Mouse (Mus musculus) frontal cortex, postnatal 14 days (tissue): Measurements from ENCODE around the gene Gm17268.

ENCODE experiments used
- DNase-seq, 2 experiments: peaks; one replicate each; pipeline ENCODE4 v3.0.0; 2022; ENCODE audit warnings: low spot score in 2 of 2

Gm17268 gene

DNA sequence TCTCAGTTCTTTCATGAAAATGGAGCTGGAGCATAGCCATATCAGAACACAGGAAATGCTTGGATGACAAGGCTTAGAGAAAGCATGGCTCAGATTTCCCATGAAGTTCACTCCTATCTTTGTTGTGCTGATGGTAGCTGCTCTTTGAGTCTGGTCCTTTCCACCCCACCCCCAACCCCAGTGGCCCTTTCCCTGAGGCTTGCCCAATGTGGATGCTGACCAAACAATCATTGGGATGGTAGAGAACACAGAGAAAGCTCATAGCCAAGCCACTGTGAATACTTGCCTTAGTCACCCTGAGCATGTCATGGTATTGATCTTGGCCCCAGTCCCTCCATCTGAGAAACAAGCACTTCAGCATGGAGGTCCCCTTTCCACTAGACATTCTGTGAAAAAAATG lies 6.2 kb downstream of the Gm17268 start:
- no peak for DNase-seq

DNA sequence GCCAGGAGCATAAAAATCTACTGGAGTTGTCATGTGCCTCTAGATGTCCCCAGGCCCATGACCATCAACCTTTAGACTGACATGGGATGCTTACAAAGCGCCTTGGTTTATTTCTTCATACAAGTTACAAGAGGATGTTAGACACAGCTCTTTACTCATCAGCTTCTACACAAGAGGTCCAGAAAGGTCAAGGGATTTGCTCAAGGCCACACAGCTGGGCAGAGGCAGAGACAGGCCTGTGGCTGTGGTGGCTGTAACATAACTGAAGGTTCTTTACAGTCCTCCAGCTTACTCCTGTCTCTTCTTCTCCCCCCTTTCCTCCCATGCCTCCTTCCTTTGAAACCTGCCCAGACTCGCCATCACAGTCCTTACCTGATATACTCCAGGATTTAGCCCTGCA lies 8.2 kb downstream of the Gm17268 start:
- DNase-seq = no peak

DNA sequence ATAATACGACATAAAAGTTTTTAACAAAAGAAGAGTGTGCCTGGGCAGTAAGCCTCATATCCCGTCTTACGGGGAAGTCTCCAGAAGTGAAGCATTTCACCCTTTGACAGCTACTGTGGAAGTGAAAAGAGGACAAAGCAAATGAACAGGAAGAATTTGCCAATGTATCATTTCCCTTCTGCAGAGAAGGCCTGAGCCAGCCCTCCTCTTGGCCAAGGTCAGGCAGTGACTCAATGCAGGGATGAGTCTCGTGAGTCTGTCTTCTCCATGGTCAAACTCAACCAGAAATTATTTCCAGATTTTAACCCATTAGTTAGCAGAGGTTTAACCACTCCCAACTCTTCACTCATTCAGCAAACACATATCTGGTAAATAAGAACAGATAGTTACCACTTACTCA lies 14.6 kb downstream of the Gm17268 start:
- no peak for DNase-seq

DNA sequence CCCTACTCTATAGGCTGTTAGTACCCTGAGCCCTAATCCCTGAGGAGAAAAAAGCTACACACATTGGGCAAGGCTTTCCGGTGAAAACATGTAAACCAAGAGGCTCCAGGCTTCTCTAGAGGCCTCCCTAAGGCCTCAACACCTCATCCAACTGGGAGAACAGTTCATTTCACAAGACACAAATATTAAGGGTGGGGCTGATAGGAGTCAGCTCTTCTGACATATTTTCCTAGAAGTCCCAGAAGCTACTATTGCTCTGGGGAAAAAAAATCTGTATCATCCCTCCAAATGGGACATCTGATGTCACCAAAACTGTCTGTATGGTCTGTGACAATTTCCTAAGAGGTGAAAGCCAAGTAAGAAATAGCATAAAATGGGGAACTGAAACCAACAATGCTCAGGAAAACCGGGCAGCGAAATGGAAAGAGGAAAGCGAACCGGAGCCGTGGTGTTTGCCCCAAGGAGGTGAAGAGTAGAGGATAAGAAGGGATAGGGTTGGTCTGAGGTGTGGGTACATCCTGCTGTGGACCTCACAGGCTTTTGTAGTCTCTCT lies 15.8 kb downstream of the Gm17268 start:
- DNase-seq = no peak

DNA sequence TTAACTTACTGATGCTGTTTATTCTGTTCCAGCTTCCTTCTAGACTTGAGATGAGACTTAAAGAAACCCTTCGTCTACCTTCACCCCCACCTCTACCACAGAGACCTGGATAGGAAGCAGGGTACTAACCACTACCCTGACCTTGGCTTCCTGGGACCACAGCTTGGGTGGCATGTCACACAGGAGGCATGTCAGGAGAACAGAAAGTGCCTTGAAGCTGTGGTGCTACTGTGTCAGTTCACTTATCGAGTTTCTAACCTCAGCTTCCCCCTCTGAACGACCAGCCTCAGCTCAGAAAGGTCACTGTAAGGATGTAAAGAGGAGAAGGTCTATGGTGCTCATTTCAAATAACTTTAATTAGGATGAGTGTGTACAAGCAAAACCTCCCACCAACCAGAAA lies 17.0 kb downstream of the Gm17268 start:
- no peak for DNase-seq

DNA sequence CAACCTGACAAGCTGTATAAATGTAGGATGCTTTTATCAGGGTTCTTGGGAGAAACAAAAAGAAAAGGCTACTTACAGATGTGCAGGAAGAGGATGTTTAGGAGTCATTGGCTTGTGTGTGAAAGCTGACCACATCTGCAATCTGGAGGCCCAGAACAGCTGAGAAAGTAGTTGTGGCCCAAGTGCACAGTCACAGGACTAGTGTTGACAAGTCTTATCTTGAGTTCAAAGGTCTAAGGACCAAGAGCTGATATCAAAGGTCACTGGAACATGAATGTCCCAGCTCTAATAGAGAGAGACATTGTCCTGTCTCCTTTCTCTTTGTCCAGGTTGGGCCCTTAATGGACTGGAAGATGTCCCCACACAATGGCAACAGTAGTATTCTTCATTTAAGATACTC lies 18.6 kb downstream of the Gm17268 start:
- DNase-seq = no peak

DNA sequence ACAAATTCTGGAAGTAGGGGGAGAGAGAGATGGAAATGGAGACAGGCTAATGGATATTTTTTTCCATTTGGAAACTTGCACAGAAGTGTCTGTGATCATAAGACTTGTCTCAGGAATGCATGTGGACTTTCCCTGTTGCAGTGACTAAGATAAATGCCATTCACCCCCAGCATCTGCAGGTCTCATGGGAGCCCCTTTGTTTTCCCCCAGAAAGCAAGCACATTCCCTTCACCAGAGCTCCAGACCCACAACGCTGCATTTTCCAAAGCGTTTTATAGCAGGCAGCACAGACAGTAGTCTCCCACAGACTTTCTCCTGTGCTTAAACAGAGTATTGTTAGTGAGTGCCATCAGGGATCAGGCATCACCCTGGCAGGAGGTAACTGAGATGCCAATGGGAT lies 19.0 kb downstream of the Gm17268 start:
- DNase-seq = no peak

DNA sequence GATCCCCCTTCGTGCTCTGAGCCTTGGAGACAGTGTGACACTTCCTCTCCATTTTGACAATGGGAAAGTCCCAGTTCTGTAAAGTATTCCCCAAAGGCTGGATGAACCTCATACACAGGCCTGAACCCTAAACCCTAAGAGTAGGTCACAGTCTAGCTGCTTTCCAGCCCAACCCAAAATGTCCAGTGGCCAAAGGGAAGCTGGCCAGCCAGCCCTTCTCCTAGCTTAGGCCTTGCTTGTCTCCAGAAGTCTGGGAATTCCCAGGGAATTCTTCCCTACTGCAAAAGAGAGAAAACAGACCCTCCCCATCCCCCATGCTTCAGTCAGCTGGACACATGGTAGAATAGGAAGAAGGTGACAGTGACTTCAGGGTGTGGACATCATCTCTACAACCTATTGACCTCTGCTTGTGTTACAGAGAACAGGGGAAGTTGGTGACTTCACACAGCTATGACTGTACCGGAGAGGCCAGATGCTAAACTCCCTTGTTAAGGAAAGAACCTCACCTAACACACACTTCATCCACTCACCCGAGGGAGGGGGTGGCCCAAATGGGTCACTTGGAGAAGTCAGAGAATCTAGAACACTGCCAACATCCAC lies 22.1 kb downstream of the Gm17268 start:
- DNase-seq = no peak

DNA sequence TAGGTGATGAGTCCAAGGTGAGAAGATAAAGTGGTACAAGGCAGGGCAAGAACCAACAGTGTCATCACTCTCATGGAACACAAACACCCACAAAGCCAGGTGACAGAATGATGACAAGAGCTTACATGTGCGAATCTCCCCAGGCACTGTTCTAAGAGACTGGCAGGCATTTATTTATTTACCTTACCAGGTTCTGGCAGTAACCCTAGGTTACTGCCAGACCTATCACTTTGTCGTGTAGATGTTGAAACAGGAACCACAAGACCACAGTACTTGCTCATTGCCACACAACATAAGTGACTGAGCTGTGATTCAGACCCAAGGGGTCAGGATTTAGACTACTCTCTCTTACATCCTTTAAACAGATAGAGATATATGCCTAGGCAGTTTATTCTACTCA lies 23.3 kb downstream of the Gm17268 start:
- no peak for DNase-seq

DNA sequence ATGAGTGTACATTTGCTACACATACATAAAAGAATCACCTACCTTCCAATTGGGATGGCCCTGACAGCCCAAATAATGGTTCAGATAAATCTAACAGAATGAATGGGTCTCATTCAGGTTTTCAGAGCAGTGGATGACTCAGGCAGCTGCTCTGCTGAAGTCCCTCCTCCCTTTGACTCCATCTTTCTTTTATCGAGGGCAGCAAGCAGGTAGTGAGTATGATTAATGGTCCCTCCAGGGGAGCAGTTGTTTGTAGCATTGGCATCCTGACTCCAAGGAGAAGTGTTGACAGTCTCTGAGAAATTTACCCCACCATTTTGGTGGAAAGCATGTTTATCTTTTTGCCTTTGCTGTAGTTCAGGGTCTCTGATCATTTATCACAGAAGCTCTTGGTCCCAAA lies 24.6 kb downstream of the Gm17268 start:
- no peak for DNase-seq

DNA sequence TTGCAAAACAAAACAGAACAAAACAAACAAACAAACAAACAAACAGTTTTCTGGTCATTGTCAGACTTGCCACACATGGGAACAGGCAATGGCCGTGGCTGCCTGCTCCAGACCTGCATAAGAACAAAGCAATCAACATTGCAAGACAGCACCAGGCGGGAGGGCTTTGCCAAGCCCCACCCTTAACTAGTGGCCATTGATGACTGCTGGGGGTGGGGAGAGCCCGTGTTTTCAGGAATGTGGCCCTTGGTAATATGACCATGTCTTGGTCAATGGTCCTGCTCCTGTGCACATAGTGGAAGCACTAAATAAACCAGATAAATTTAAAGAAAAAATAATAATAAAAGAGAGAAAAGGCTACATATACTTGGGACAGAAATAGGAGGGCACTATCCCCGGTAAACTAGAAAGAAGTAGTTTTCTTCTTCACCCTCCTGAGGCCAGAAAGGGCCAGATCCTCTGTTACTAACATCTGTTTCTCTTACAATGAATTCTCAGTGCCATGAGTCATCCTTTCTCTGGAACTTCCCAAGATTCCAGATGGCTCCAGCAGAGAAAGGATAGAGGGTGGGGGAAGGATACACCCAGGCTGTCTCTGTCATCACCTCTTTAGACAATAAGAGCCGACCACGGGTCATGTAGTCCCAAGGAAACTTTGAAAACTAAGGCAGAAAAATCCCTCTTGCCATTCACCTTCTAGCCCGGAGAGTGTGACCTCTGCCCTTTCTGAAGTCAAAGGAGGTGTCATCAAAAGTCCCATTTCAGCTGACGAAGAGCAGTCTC lies 26.8 kb downstream of the Gm17268 start:
- DNase-seq = no peak

DNA sequence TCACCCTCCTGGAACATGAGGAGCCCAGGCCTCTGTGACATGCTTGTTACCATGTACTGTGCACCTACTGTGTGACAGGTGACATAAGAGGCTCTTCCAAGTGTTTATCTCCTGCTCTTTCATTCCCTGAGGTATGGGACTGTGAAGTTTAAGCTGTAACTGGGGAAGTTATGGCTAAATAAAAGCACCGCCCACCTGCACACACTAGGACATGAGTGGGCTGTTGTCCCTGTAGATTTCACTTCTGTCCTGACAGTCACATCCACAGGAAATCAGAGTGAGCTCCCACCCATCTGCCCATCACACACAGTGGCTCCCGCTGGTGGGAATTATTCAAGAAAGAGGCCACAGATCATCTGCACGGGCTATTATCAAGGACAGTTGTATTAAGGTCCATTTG lies 28.2 kb downstream of the Gm17268 start:
- no peak for DNase-seq

DNA sequence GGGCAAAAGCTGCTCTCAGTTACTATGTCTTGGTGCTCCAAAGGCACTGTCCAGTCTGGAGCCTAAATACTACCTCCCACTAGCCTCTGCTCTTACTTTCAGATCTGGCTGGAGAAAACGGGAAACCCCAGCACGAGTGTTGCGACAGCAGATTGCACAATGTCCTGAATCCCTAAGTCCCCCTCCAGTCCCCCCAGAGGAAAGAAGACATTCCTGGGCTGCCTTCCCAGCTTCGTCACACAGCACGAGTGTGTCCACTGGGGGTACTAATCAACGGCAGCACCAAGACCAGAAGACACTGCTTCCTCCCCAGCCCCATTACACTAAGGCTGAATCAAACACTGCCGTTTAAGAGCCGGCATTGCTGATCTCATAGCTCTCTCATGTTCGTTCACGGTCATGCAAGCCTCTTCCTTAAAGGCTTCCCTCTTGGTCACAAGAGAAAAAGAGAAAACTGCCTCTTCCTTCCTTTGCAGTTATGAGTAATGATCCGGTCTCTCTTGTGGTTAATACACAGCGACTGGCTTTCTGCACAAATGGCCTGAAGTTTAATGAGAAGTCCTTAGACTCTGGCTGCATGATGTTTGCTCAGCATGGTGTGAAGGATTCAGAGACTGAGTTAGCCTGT lies 31.5 kb downstream of the Gm17268 start:
- no peak for DNase-seq

DNA sequence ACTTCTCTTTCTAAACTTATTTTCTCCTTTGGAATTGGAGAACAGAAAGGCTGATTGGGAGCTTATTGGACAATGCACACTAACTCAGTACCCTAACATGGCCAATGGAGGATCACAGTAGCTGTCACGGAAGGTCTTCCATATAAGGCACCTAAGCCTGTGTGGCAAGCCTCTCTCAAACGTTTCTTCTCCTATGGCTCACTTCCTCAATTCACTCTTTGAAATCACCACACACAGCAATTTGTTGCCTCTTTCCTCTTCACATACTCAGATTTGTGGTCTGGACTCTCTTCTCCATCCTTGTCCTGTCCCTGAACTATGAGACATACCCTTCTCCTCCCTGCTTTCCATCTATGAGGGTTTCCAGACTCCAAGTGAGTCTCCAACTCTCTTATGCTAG lies 33.6 kb downstream of the Gm17268 start:
- DNase-seq = no peak

DNA sequence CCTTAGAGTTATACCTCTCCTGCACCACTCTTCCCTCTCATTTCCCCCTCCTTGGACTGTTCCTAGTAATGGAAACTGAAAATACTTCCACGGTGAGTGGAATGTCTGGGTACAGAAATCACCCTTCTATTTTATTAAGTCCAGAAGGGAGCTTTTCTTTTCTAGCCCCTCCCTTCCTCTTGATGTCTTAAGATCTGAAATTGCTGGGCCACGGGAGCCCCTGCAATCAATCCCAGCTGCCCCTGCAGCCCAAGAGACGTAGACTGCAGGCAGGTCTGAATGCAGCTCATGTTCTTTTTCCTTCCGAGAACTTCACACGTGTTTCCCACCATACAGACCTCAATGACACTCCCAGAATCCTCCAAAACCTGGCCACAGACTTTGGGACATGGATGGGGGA lies 37.8 kb downstream of the Gm17268 start:
- DNase-seq = no peak

DNA sequence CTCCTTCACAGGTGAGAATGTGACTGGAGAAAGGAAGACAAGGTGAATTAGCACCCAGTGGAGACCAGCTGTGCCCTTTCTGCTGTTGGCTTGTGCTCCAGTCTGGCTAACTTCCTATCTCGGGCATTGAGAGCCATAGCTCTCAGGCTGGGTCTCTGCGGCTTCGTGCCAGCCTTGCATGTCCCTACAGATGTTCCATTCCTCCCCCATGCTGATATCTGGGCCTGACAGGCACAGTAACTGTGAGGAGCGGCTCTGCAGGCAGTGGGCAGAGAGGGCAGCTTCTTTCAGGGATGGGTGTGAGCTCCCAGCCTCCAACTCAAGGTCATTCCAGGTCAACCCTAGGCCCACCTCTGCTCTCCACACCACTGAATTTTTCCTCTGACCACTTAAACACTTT lies 38.9 kb downstream of the Gm17268 start:
- no peak for DNase-seq

DNA sequence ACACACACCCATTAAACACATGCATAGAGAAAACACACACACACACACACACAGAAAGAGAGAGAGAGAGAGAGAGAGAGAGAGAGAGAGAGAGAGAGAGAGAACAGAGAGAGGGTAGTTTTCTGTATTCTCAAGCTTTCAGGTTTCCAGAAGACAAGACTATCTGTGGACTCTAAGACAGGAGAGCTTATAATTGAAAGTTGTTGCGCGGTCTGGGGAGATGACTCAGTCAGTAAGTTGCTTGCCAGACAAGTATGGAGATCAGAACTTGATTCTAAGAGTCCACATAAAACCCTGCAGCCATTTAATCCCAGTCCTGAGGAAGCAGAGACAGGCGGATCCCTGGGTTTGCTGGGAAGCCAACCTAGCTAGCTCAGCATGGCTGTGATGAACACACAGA lies 39.7 kb downstream of the Gm17268 start:
- DNase-seq = no peak

DNA sequence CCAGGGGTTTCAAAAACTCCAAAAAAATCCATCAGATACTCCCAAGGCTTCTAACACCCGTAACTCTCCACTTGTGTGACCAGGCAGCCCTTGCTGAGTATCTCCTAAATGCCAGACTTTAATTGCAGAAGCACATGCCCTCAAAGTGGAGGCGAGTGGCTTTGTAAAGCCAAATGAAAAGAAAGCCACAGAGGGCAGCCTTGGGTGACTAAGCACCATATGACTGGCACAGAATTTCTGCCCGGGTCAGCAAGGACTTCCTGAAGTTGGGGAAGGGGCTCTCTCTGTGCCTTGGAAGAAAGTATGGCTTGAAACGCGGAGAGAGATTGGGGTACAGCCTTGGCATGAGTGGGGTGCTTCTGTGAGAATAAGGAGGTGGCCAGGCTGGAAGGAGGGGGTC lies 41.3 kb downstream of the Gm17268 start:
- DNase-seq = no peak

DNA sequence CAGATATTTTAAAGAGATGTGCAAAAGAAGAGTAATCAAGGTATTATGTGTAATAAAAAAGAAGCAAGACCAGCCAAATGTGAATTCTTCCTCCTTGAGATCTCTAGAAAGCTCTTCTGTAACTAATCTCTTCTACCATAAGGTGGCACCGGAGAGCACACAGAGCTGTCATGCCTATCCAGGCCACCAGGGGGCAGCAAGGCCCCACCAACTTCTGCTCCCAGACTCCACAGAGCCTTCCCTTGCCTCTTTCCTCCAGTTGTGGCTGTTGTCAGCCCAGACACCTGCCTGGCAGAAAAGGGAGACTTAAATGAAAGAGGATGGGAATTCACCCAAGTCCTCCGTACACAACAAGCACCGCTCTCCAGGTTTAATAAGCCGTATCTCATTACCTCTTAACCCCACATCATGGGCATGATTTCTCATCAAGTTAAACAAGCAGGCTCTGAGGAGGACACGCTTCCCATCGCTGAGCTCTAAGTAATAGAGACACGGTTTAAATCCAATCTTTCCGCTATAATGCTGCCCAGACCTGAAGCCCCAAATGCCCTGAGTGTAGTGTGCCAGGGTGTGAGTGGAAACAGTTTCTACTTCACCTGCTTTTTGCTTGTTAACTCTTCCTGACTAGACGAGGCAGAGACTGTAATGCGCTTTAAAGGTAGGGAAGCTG lies 42.1 kb downstream of the Gm17268 start:
- DNase-seq = peak; percentile 59 to 82

DNA sequence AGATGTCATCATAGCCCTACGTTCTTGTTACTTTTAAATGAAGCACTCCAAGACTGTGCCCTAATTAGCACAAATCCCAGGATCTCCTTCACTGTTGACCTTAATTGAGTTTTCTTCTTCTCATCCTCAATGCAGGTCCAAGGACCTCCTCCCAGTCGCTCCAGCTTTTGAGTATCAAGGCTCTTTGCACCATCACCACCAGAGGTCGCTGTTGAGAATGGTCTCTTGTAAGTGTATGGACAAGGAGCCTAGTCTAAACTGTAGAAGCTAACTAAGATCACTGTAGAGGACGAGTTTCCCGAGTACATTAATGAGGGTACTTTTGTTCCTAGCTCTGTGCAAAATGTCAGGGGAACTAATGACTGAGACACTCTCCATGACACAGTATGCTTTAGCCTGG lies 55.2 kb downstream of the Gm17268 start:
- peak in 1 of 2 experiments; percentile 53 for DNase-seq

DNA sequence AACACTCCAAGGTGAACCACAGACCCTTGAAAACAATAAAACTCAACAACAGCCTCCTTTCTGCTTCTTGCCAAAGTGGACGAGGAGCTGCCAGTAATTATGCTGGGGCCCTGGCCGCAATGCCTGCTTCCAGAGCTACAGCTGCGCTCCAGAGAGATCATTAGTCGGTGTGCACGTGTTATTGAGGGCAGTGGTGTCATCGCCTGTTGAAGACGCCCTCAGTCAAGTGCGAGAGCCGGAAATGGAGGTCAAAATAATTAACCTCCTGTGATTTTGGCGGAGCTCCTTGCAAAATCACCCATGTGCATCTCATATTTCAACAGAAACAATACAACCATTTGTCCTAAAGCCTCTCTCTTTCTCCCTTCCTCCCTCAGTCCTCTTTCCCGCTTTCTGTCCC lies 56.2 kb downstream of the Gm17268 start:
- no peak for DNase-seq
